Mouse (Mus musculus) spleen, adult 2 months (tissue): ENCODE measurements around the gene Fam19a2.

Experiments
- CTCF ChIP-seq: fragments of 200-500 bp; IDR thresholded peaks from 2 replicates; pipeline ENCODE4 v1.5.1; 2011; ENCODE audit warnings: mild to moderate bottlenecking, inconsistent platforms; ENCODE audit not compliant: insufficient read depth, insufficient read length, insufficient replicate concordance; ENCODE audit errors: extremely low read depth
- POLR2A ChIP-seq: fragments of 200-500 bp; IDR thresholded peaks from 2 replicates; pipeline ENCODE4 v1.6.1; 2011; ENCODE audit warnings: low read depth, low read length, inconsistent platforms

GRCm38 (mm10) chr10:123595043-123595442 lies 331.2 kb downstream of the Fam19a2 start:
- TF ChIP-seq POLR2A (no peak), CTCF (no peak)
